Mouse (Mus musculus): ENCODE measurements at regions not wholly inside any gene's neighbourhood (a gene's known extent, or its start where the extent isn't known, plus 50 kb on each side); places are given as distances from the start of the nearest gene placed in this dataset.

- no peak for DNase-seq (ENCODE audit: low spot score in 2 of 2)
These were observed 278.7 kb downstream of the Cenpw start for GRCm38 (mm10) chr10:29921658-29922057.

DNA sequence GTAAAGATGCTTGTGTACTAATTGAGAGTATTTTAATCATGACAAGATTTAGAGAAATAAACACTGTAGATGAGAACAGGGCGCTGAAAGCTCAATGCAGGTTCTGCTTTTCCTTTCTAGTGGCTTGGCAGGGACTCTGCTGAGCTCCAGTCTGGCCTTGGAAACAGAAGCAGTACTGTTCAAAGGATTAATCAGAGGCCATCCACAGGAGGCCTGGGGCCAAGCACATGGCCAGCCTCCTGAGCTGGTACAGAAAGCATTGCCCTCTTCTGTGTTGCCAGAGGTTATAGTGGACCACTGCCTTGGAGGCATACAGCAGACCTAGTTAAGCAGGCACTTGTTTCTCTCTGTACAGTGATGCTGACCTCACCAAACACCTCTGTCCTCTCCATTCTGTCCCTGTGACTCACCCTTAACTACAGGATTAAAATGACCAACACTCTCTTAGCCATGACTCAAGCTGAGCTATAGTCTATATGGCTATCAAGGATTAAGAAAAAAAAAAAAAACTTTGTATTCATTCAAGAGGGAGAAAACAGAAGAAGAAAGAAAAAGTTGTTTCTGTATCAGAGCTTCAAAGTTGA is 302.5 kb downstream of the Cenpw start:
- DNase-seq (ENCODE audit: low spot score in 2 of 2) = peak; percentile 10 to 67

GRCm38 (mm10) chr10:29864566-29864965 is 328.9 kb upstream of the Rspo3 start:
- no peak for DNase-seq (ENCODE audit: low spot score in 2 of 2)

DNA sequence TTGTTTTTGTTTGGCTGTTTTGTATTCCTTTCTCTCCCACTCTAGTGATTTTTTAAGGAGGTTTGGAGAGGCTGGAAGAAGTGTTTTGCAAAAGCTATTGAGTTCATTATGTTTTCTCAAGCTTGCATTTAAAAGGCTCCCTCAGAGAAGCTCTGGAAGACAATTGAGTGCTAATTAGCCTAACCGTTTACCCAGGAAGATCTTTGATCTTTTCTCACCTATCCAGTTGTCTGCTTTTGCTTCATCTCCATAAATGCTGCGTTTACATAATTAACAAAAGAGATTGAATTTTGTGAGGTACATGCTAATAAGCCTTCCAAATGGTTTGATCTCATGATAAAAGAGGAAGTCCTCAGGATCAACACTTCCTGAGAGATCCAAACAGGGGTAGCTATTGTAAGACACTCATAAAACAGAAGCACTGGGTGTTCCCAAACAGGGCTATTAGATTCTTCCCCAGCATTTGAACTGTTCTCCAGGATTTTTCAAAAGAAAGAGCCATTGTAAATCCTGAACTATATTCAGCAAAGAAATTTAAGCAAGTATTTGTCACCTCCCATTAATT is 320.2 kb upstream of the Rspo3 start:
- DNase-seq (ENCODE audit: low spot score in 2 of 2) = no peak

GRCm38 (mm10) chr10:29852516-29852915 is 316.8 kb upstream of the Rspo3 start:
- DNase-seq (ENCODE audit: low spot score in 2 of 2) = no peak

DNA sequence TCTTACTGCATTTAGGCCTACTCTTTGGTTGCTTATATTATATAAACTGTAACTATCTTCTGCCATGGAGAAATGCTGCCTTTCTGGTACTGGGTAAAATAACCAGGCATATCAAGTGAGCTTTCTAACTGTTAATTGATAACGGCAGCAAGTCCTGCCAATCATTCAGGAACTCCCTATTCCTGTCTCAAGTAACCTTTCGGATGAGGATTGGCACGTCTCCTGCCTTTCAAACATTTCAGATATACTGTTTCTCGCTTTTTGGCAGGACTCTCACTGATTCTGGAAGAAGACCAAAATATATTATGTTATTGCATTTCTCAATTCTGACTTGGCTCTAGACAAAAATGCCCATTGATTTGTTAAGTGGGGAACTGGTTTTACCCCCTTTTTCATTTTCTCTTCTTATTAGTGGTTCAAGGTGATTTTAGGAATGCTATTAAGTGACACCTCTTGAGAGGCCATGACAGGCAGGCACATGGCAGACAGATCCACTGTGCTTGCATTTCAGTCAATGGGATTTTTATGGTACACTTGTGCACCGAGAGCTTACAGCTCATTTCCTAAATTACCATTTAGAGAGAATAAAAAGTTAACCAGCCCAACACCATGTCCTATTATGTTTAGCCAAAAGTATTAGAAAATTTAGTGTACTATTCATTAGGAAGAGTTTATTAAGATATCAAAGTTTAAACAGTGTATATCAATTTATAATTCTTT is 289.4 kb upstream of the Rspo3 start:
- DNase-seq (ENCODE audit: low spot score in 2 of 2) = no peak

- no peak for DNase-seq (ENCODE audit: low spot score in 2 of 2)
These were observed 288.7 kb upstream of the Rspo3 start for GRCm38 (mm10) chr10:29824413-29824812.

DNA sequence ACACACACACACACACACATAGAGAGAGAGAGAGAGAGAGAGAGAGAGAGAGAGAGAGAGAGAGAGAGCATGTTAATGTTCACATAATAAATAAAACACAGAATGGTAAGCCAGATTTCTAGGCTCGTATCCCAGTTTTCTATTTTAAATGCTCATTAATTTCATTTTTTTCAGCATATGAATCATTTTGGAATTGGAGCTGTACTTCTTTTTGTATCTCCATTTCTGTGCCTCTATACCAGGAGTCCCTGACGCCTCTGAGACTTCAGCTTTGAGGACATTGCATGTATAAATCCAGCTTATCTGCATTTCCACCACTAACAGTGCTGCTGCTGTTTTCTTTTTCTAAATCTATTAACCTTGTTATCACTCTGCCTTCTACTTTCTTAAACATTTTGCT is 287.5 kb upstream of the Rspo3 start:
- peak in 1 of 2 experiments; percentile 15 for DNase-seq (ENCODE audit: low spot score in 2 of 2)

GRCm38 (mm10) chr10:29803915-29804545 is 268.4 kb upstream of the Rspo3 start:
- DNase-seq (ENCODE audit: low spot score in 2 of 2) = peak in 1 of 2 experiments; percentile 16

- no peak for DNase-seq (ENCODE audit: low spot score in 2 of 2)
These were observed 267.0 kb upstream of the Rspo3 start for GRCm38 (mm10) chr10:29802637-29803036.

DNA sequence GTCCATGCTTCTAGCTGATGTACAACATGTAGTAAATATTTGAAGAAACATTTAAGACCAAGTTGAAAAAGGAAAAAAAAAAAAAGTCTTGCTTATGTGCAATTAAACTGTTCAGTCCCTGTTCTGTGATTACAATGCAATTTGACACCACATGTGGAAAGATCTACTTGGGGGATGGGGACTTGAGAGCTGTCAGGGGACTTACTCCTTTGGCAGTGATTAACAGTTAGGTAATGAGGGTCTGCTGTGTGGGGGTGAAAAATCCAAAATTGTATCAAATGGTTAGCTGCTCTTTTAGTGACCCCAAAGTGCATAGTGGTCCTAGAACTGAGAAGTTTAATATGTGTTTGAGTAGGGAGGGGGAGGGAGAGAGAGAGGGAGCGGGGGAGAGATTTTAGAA is 259.0 kb upstream of the Rspo3 start:
- no peak for DNase-seq (ENCODE audit: low spot score in 2 of 2)

DNA sequence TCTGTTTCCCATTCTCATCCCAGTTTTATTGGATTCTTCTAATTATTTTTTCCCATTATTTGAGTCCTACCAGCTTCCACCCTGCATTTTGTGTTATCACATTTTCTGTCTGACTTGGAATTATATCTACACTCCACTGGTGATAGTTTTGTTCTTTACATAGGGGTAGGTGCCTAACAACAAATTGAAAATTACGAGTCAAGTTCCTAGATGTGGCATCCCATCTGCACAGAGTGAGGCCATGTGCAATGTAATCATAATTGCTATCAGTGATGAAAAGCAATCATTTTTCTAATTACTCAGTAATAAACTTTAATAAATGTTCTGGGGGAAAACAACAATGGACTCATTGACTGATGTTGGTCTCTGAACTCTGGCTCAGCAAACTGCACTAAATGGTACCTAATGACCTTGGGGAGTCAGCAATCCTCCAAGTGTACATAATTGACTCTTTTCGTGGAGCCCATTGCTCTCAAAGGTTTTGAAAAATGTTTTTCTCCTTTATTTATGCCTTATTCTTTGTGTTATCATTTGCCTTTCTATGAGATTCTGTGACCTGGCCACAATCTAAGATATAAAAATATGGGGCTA is 250.6 kb upstream of the Rspo3 start:
- DNase-seq (ENCODE audit: low spot score in 2 of 2) = no peak

- no peak for DNase-seq (ENCODE audit: low spot score in 2 of 2)
These were observed 201.0 kb upstream of the Rspo3 start for GRCm38 (mm10) chr10:29736677-29737076.

DNA sequence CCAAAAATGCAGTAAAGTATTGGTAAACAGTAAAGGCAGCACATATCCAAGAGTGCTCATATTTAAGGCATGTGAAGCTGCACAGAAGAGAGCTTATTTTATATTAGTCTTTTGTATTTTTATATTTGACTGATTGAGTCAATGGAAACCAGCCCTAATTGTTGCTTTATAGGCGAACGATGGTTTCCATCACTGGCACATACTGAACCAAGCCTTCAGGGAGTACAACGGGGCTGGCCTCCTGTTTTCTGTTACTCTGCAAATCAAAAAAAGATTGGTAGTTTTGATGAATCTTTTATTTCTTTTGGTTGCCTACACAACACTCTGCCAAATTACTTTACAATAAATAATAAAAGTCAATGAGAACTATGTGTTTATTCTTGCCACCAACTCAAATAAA is 189.7 kb upstream of the Rspo3 start:
- DNase-seq (ENCODE audit: low spot score in 2 of 2) = no peak

DNA sequence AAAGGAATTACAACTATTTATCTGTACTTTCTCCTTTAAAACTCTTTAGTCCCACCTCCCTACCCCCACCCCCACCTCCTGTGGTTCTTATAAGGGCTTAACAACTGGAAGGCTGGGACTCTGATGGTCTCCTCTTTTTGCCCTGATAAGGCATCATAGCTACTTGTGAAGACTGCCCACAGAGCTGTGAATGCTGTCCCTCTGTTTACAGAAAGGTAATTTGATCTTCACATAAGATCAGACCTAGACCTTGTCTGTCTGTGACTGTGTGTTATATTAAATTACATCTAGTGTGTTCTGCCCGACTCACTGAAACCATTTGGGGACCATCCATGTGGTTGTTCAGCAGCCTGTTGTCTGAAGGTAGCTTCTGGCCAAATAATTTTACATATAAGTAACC is 175.3 kb upstream of the Rspo3 start:
- no peak for DNase-seq (ENCODE audit: low spot score in 2 of 2)

DNA sequence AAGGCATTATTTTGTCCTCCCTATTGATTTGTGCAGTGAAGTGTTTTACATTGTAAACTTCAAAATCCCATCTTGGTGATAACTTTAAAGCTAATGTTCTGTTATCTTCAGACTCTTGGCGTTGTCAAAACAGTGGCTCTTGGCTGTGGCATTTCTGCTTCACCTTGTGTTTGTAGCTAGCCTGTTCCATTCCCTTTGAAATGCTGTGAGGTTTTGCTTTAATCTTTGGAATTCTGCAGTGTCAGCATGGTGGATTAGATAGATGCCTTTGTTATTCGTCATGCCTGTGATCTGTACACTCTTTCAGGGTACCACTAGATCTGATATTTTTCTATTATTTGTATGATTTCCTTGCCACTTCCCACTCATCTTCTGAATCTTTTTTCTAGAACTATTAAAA is 173.0 kb upstream of the Rspo3 start:
- no peak for DNase-seq (ENCODE audit: low spot score in 2 of 2)

- DNase-seq (ENCODE audit: low spot score in 2 of 2) = no peak
These were observed 157.6 kb upstream of the Rspo3 start for GRCm38 (mm10) chr10:29693009-29693935.

DNA sequence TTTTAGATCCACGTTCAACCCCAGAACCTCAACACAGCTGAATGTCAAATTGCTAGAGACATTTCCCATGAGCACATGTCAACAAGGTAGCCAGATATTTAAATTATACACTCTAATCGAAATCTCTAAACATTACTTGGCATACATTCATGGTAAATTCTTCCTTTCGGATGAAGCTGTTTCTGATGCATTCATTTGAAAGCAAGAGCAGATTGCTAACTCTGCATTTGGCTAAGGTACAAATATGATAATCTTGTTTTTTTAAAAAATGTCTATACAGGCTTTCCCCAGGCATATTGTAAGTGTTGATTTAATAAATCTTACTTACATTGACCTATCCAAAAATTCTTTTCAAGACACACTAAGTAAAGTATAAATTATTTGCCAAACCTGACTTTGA is 153.9 kb upstream of the Rspo3 start:
- DNase-seq (ENCODE audit: low spot score in 2 of 2) = no peak

DNA sequence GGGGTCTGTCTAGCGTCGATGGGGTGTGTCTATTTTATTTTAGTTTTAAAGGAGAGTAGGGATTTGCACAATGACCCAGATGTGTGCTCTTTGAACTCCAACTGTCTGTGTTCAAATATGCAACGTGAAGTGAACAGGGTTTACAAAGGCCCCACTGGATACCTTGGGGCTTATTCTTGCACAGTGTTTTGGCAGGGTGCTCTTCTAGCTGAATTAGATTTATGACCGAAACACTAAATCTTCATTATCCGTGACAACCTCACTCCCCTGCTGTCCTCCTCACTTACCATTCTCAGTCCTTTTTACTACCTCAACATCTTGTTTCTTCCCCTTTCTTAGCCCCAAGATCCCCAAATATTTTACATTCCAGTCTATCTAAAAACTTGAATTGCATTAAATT is 151.3 kb upstream of the Rspo3 start:
- DNase-seq (ENCODE audit: low spot score in 2 of 2) = no peak

- no peak for DNase-seq (ENCODE audit: low spot score in 2 of 2)
These were observed 138.7 kb upstream of the Rspo3 start for GRCm38 (mm10) chr10:29674377-29674776.

DNA sequence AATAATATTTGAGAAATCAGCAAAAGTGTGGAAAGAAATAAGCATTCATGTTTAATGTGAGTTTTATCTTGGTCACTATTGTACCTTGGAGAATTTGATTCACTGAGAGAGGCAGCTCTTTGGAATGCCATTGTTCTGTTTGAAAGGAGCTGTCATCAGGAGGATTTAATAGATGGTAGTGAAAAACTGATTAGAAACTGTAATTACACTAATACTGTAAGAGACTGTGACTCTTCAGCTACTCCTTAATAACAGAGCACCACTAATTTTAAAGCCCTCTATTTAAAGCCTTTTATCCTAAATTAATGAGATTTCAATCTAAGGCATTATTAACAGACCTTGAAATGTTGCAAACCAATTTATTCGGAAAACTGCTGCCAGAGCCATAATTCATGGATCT is 126.1 kb upstream of the Rspo3 start:
- no peak for DNase-seq (ENCODE audit: low spot score in 2 of 2)

Measured in left cerebral cortex, adult 8-10 months (tissue).